Mouse (Mus musculus) neural tube, embryonic 14.5 days (tissue): ENCODE results near the gene 1700022I11Rik. TPM values are rescaled to one million over a fixed set of nuclear protein-coding genes. Genes with fewer than 3 reads are reported as not detected.

Experiments
- ATAC-seq: fragments of 200-750 bp; cut with Nextera tagmentation; 2 replicates; pipeline ENCODE4 v1.8.0; 2017; ENCODE audit warnings: low read depth, mild to moderate bottlenecking, moderate TSS enrichment, moderate library complexity
- H3K27ac ChIP-seq: fragments of 300-500 bp; sonication (generic); 2 replicates; pipeline ENCODE4 v1.5.1; 2014; ENCODE audit warnings: low read depth, mild to moderate bottlenecking, control low read depth, low read length, moderate library complexity, mixed read lengths
- H3K27me3 ChIP-seq: fragments of 300-500 bp; sonication (generic); 2 replicates; pipeline ENCODE4 v1.6.1; 2014; ENCODE audit warnings: low read length; ENCODE audit not compliant: control insufficient read depth, insufficient read depth
- H3K36me3 ChIP-seq: fragments of 300-500 bp; sonication (generic); 2 replicates; pipeline ENCODE4 v1.6.1; 2014; ENCODE audit warnings: low read length, mixed read lengths; ENCODE audit not compliant: control insufficient read depth, insufficient read depth
- H3K4me1 ChIP-seq: fragments of 300-500 bp; sonication (generic); 2 replicates; pipeline ENCODE4 v1.6.1; 2014; ENCODE audit warnings: low read length; ENCODE audit not compliant: control insufficient read depth, insufficient read depth
- H3K4me2 ChIP-seq: fragments of 300-500 bp; sonication (generic); 2 replicates; pipeline ENCODE4 v1.6.1; 2014; ENCODE audit warnings: mild to moderate bottlenecking, low read depth, low read length, control low read depth
- H3K4me3 ChIP-seq: fragments of 300-500 bp; sonication (generic); 2 replicates; pipeline ENCODE4 v1.5.1; 2014; ENCODE audit warnings: low read depth, low read length, control low read depth, mixed read lengths
- H3K9ac ChIP-seq: fragments of 300-500 bp; sonication (generic); replicated peaks from 2 replicates; pipeline ENCODE4 v1.6.1; 2014; ENCODE audit warnings: low read depth, mild to moderate bottlenecking, control low read depth, low read length, mixed read lengths
- H3K9me3 ChIP-seq: fragments of 300-500 bp; sonication (generic); 2 replicates; pipeline ENCODE4 v1.6.1; 2016; ENCODE audit warnings: low read length; ENCODE audit not compliant: control insufficient read depth
- WGBS: fragments of 180-500 bp; shearing (Covaris S2); extraction: QIAGEN DNeasy Blood & Tissue Kit; methylation state at CpG from one replicate; pipeline ENCODE4 v1.1.7; 2014; 5-methylcytosine and 5-hydroxymethylcytosine counted together
- polyA plus RNA-seq: library from polyadenylated mRNA; unstranded; fragments of >200 nt; fragmentation: Nextera tagmentation; extraction: Ambion mirVana; gene quantifications from 2 replicates; pipeline ENCODE4 v1.2.1, GENCODE M21; 2014

Gene 1700022I11Rik
- polyA plus RNA-seq, 1 experiment from 2014 or later, result 1.1 TPM

GRCm38 (mm10) chr4:42933630-42934029 is 35.8 kb upstream of the 1700022I11Rik start:
- peak overlapping the region; percentile 25; the same call in 1 of the 2 replicates for H3K4me2 ChIP-seq
- 12% methylated on average over 22 of the region's 22 CpGs for WGBS
- H3K36me3 ChIP-seq, result peaks cover 3% of the 10 kb centered on the region; the same call in 1 of the 2 replicates
- peak; percentile 60; the same call in 1 of the 2 replicates for ATAC-seq
- H3K4me1 ChIP-seq, result no peaks in the 10 kb centered on the region
- no peak overlapping the region for H3K9ac ChIP-seq
- H3K27ac ChIP-seq, result no peak overlapping the region
- H3K9me3 ChIP-seq, result no peaks in the 10 kb centered on the region
- H3K4me3 ChIP-seq, result no peak overlapping the region
- H3K27me3 ChIP-seq, result no peaks in the 10 kb centered on the region

- WGBS, result 83% methylated on average over 7 of the region's 7 CpGs
- H3K27me3 ChIP-seq, result no peaks in the 10 kb centered on the region
- ATAC-seq, result no peak
- no peak overlapping the region for H3K4me3 ChIP-seq
- H3K4me2 ChIP-seq, result no peak overlapping the region
- peaks cover 4% of the 10 kb centered on the region for H3K4me1 ChIP-seq
- no peaks in the 10 kb centered on the region for H3K9me3 ChIP-seq
- H3K27ac ChIP-seq, result no peak overlapping the region
- peaks cover 3% of the 10 kb centered on the region; the same call in 1 of the 2 replicates for H3K36me3 ChIP-seq
- no peak overlapping the region for H3K9ac ChIP-seq
Measured at GRCm38 (mm10) chr4:42941396-42941795, 28.0 kb upstream of the 1700022I11Rik start.

- Histone ChIP-seq H3K4me3 (no peak overlapping the region), H3K4me2 (no peak overlapping the region), H3K9me3 (no peaks in the 10 kb centered on the region), H3K36me3 (no peaks in the 10 kb centered on the region; the same call in 1 of the 2 replicates), H3K4me1 (peaks cover 19% of the 10 kb centered on the region), H3K27me3 (no peaks in the 10 kb centered on the region), H3K9ac (no peak overlapping the region), H3K27ac (no peak overlapping the region)
- WGBS, result 56% methylated on average over 5 of the region's 5 CpGs
- ATAC-seq, result no peak
Measured at GRCm38 (mm10) chr4:42943341-42943740, 26.1 kb upstream of the 1700022I11Rik start.

GRCm38 (mm10) chr4:42944185-42944584 is 25.2 kb upstream of the 1700022I11Rik start:
- H3K9ac ChIP-seq, result no peak overlapping the region
- H3K4me1 ChIP-seq, result peaks cover 27% of the 10 kb centered on the region
- H3K4me2 ChIP-seq, result no peak overlapping the region
- WGBS, result 89% methylated on average over 9 of the region's 9 CpGs
- no peaks in the 10 kb centered on the region for H3K9me3 ChIP-seq
- no peaks in the 10 kb centered on the region for H3K36me3 ChIP-seq
- ATAC-seq, result no peak
- no peak overlapping the region for H3K4me3 ChIP-seq
- no peaks in the 10 kb centered on the region for H3K27me3 ChIP-seq
- no peak overlapping the region for H3K27ac ChIP-seq

GRCm38 (mm10) chr4:42945043-42945442 is 24.4 kb upstream of the 1700022I11Rik start:
- H3K4me1 ChIP-seq, result peaks cover 27% of the 10 kb centered on the region
- 20% methylated on average over 6 of the region's 6 CpGs for WGBS
- H3K27ac ChIP-seq, result no peak overlapping the region
- no peaks in the 10 kb centered on the region for H3K27me3 ChIP-seq
- no peak overlapping the region for H3K4me2 ChIP-seq
- no peak overlapping the region for H3K9ac ChIP-seq
- H3K36me3 ChIP-seq, result no peaks in the 10 kb centered on the region
- no peak for ATAC-seq
- H3K4me3 ChIP-seq, result no peak overlapping the region
- H3K9me3 ChIP-seq, result no peaks in the 10 kb centered on the region

- Histone ChIP-seq H3K4me3 (no peak overlapping the region), H3K4me1 (peaks cover 27% of the 10 kb centered on the region), H3K36me3 (no peaks in the 10 kb centered on the region), H3K9me3 (no peaks in the 10 kb centered on the region), H3K27ac (no peak overlapping the region), H3K9ac (no peak overlapping the region), H3K27me3 (no peaks in the 10 kb centered on the region), H3K4me2 (no peak overlapping the region)
- ATAC-seq, result no peak
- WGBS, result 94% methylated on average over 3 of the region's 3 CpGs
Measured at GRCm38 (mm10) chr4:42945445-42945844, 24.0 kb upstream of the 1700022I11Rik start.

GRCm38 (mm10) chr4:42945952-42946351 is 23.5 kb upstream of the 1700022I11Rik start:
- no peak overlapping the region for H3K4me3 ChIP-seq
- H3K36me3 ChIP-seq, result no peaks in the 10 kb centered on the region
- H3K4me2 ChIP-seq, result 0 out of 2 replicates have a peak overlapping the region, but pooled peaks have one; percentile 24
- no peak for ATAC-seq
- no peaks in the 10 kb centered on the region for H3K9me3 ChIP-seq
- H3K4me1 ChIP-seq, result peaks cover 31% of the 10 kb centered on the region
- H3K27ac ChIP-seq, result peak overlapping the region; percentile 78; the same call in 1 of the 2 replicates
- H3K9ac ChIP-seq, result no peak overlapping the region; the same call in 1 of the 2 replicates
- WGBS, result 6% methylated on average over 5 of the region's 5 CpGs
- no peaks in the 10 kb centered on the region for H3K27me3 ChIP-seq

- peak overlapping the region; percentile 24; the same call in 1 of the 2 replicates for H3K4me2 ChIP-seq
- no peak overlapping the region for H3K9ac ChIP-seq
- H3K4me1 ChIP-seq, result peaks cover 37% of the 10 kb centered on the region
- ATAC-seq, result peak; percentile 45
- 24% methylated on average over 10 of the region's 10 CpGs for WGBS
- H3K9me3 ChIP-seq, result no peaks in the 10 kb centered on the region
- no peak overlapping the region for H3K4me3 ChIP-seq
- H3K27me3 ChIP-seq, result no peaks in the 10 kb centered on the region
- peak overlapping the region; percentile 78 for H3K27ac ChIP-seq
- H3K36me3 ChIP-seq, result no peaks in the 10 kb centered on the region
Measured at GRCm38 (mm10) chr4:42946733-42947290, 22.6 kb upstream of the 1700022I11Rik start.

- no peak overlapping the region for H3K4me2 ChIP-seq
- H3K36me3 ChIP-seq, result 0 out of 2 replicates have a peak, but pooled peaks cover 3% of the 10 kb centered on the region
- 29% methylated on average over 13 of the region's 13 CpGs for WGBS
- H3K4me3 ChIP-seq, result no peak overlapping the region
- no peaks in the 10 kb centered on the region for H3K9me3 ChIP-seq
- H3K4me1 ChIP-seq, result peaks cover 55% of the 10 kb centered on the region
- peak overlapping the region; percentile 97 for H3K27ac ChIP-seq
- H3K9ac ChIP-seq, result 0 out of 2 replicates have a peak overlapping the region, but pooled peaks have one; percentile 12
- ATAC-seq, result no peak
- H3K27me3 ChIP-seq, result no peaks in the 10 kb centered on the region
Measured at GRCm38 (mm10) chr4:42948527-42948926, 20.9 kb upstream of the 1700022I11Rik start.
